Mouse (Mus musculus) v-Abl transformed pro-B cells (cell line): ENCODE data around the gene Ankrd34c.

ENCODE experiments used
- in situ Hi-C, 2 experiments: fragments of 400-800 bp; cut with MboI; formaldehyde crosslinking; loops; one replicate each; pipeline ENCODE4 v1.15.1; 2025; ENCODE audit not compliant: unreplicated experiment in 2 of 2

The Ankrd34c gene

DNA sequence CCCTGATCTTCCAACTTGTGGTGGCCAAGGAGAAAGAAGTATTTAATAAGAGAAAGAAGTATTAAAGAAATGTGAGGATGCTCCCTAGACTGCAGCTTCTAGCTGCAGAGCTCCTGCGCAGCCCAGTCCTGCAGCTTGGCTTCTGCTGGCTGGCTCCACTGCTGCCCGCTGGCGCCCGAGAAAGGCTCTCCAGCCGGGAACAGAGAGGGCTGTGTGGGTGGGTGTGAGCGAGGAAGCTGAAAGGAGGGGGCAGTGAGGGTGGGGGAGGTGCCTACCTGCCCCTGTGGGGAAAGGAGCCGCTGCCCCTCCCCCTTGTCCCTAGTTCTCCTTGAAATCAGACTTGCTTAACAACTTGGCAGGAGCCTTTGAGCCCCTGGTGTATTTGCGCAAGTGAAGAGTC, at the start of gene Ankrd34c:
Gene Ankrd34c, minus strand, starts transcription at position 181 of the 400 bp plus-strand sequence.
- in situ Hi-C loops = no loop called here

DNA sequence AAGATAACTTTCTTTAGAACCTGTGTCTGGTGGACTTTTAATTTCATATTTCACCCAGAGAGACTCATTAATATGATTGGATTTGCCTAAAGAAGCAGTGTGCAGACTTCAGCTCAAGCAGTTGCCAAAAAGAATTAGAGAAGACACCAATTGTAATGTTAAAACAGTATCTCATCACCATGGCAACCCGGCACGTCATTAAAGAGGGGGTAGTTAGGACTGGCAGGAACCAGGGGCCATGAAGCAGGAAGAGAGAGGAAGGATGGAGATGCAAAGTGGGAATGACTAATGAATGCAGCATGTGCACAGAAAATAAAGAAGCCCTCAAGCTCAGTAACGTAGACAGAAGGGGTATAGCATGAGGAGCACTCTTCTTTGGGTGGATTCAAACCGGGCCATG, 49.3 kb upstream of the Ankrd34c start:
- in situ Hi-C loops = loop anchor here in 1 of 2 experiments (25.0 kb wide), 2 partner anchors 325 to 575 kb away; partner anchors contain the start of gene Mthfs

DNA sequence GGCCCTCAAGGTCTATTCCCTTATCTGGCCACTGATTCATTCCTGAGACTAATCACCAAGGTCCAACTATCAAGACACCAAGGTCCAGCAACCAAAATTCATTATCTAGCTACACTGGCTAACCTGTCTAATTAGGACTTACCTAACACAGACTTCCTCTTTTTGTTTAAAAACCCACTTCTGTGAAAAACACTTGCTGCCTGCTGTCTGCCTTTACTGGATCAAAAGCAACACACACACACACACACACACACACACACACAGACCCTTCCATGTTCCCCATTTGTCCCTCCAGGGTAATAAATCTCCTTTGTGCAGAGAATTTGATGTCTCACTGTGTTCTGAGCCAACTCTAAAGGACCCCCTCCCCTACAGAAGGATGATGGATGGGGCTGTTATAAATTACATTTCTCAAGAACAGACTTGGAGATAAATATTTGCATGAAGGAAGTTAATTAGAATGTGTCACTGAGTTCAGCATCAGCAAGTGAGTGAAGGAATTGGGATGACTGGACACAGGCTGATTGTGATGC, 43.2 kb upstream of the Ankrd34c start:
- in situ Hi-C loops = loop anchor here in 1 of 2 experiments (25.0 kb wide), 2 partner anchors 319 to 569 kb away; partner anchors contain the start of gene Mthfs

DNA sequence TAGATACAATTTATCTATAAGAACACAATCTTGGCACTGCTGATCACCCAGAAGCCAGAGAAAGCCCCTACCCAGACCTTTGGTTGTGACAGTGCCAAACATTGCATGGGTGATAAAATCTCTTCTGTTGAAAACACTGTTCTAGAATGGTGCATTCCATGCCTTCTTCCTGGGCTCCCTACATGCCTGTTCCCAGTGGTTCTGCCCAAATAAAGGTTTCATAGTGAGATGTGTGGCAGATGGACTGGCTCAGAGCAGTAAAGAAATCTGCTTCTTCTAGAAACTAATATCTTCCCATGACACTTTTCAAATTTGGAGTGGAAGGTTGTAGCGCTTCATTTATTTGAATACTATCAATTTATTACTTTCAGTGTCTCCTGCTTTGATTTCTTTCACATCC, 41.0 kb upstream of the Ankrd34c start:
- in situ Hi-C loops = loop anchor here in 1 of 2 experiments (25.0 kb wide), 2 partner anchors 317 to 567 kb away; partner anchors contain the start of gene Mthfs

DNA sequence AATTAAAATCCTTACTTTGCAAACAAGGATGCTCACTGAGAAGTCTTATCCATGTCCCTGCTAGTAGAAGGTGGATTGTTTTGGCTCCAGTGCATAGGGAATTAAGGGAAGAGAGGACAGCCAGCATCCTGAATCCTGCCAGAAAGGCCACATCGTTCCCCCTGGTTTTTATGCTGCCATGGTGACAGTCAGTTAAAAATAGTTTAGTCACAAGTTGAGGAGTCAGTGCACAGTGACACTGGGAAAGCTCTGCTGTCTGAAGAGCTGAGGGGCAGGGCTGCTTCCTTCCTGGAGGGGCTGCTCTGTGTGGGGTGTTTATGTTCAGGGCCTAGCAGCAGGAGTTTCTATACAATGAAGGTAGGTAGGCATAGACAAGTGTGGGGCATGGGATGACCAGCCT, 32.9 kb upstream of the Ankrd34c start:
- in situ Hi-C loops = no loop called here

DNA sequence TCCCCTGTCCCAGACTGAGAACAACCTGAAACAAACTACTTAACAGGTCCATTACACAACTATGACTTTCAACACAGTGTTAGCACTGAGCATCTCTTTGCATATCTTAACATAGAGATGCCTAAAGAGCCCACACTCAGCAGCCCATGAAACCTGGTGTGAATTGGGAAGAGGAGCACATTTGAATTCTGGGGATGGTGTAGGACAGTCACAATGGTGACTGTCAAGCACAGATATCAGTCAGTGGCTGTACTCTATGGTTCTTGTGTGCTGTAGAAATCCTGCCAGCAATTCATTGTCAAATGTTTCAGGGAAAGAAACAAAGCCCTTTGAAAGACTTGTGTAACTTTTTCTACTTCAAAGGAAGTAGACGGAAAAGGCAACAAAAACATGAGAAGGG, 23.7 kb upstream of the Ankrd34c start:
- in situ Hi-C loops = no loop called here

DNA sequence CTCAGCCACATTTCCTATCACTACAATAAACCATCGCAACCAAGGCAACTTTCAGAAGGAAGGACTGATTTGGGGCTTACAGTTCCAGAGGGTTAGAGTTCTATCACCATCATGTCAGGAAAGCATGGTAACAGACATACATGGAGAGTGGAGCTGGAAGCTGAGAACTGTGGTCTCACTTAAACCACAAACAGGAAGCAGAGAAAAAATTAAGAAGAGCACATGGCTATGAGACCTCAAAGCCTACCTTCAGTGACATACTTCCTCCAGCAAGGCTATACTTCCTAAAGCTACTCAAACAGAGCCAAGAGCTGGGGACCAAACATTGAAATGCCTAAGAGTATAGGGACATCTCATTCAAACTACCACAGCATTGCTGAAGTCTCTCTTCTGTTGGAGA, 20.3 kb upstream of the Ankrd34c start:
- in situ Hi-C loops = no loop called here

DNA sequence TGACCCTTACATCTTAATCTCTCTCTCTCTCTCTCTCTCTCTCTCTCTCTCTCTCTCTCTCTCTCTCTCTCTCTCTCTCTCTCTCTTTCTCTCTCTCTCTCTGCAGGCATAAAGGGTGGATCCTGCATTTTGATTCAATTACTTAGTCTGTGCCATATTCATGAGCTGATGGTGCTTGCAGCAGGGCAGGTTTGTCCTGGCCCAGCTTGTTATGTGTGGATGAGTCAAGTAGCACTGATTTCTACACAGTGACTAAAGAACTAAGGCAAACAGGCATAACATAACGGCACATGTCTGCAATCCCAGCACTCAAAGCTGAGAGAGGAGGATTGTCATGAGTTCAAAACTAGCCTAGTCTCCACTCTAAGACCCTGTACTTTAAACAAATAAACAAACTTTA, 19.9 kb upstream of the Ankrd34c start:
- in situ Hi-C loops = no loop called here

DNA sequence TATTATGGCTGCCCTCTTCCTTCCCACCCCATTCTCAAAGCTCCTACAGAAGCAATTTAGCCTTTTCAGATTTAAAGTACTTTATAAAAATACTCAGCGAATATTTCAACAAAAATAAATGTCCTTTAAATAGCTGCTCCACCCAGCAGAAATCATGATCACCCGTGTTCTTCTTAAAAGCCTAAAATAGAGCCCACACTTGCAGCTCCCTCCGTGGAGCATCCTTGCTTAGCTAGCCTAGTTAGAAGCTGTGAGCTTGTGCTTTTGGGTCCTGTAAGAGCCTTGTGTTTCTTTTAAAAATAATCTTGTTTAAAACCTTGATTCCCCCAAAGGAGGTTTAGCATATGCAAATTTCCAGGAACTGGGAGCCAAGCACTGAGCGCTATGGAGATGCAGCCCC, 19.3 kb upstream of the Ankrd34c start:
- in situ Hi-C loops = no loop called here

DNA sequence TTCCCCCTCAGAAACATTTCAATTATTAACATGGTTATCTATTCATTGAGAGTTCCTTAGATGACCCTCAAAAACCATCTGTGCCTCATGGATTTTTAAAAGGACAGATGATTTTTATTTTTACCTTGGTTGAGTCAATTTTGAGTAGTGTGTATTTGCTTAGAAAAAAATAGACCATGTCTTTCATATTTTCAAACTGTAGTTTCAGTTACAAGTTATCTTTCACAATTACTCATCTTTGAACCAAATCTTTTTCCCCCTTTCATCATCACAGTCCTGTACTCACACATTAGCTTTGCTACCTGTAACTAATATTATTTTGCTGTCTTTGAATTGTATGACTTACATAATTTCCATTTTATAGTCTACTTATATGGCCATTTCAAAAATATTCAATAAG, 1.8 kb upstream of the Ankrd34c start:
- in situ Hi-C loops = no loop called here

DNA sequence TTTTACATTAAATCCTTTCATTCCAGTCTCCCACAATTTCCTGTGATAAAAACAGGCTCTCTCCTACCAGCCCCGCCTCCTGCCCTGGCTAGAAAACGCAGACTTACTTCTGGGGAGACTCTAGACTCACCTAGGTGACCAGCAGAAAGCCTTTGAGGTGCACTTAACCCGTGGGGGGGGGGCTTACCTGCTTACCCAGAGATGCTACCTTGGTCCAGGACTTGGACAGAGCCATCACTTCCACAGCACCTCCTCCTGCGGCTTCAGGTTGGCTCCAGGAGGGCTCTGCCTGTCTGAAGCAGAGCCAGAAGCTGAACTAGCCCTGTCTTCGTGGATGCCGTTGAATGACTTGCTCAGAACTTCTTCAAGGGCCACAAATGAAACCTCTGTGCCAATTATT, 387 bp downstream of the Ankrd34c start:
- in situ Hi-C loops = no loop called here

DNA sequence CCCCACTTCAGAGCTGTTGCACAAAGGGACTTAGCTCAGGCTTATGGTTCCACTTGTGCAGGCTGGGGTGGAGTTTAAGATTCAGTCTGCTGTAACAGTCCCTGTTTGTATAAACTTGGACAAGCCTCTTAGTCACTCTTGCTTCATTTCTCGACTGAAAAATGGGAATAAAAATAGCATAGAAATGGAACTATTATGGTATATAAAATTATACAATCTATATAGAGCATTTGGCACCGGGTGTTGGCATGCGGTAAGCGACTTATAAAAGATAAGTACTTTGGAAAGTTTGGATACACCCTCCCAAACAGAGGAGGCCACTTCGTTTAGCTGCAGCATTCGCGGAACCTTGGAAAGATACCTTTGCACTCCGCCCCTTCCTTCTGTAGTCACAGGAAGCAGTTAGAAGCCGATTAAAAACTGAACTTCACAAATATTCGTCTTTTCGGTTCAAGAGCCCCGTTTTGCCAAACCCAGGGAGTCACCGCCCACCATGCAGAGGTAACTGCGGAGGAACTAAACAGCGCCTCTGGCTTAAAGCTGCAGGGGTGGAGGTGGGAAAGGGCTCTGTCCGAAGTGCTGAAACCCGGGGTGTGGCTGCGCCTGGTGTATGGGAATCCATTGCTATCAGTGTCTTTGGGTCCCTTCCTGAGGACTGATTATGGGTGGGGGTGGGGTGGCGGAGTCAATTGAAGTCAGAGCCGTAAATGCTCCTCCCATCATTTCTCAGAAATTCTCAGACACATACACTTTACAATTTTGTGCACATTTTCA, 1.2 kb downstream of the Ankrd34c start:
- in situ Hi-C loops = no loop called here

DNA sequence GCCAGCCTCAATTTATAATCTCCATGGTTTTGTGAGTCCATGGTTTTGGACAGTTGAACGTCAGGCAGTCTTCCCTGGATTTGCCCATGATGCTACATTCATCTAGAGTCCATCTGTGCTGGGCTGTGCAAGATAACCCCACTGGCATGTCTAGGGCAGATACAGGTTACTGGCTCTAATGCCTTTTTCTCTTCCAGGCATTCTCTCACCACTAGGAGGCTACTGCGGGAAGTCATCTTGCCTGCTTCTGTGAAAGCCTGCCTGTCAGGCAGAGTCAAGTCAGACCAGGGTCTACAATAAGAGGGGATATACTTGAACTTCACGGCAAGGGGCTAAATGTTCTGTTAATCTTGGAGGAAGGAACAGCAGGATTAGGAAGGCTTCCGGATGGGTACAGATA, 31.4 kb downstream of the Ankrd34c start:
- in situ Hi-C loops = loop anchor here (5.0 to 10.0 kb wide), 3 partner anchors 85 to 992 kb away; partner anchors contain the start of gene Morf4l1 (in 2 of the 2)

DNA sequence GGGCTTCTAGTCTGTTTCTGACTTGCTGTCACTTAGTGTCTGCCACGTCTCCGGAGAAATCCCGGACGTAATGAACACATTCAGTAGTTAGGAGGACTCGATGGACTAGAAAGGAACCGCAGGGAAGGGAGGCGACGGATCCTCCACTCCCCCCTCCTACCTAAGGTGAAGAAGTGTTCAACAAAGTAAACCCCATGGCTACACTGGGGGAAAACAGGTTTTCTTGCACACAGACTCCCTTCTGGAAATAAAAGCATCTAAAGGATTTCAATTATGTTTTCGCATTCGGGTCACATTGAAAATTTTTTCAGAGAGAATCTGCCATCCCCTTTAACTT, 33.1 kb downstream of the Ankrd34c start:
- in situ Hi-C loops = loop anchor here (5.0 to 10.0 kb wide), 3 partner anchors 87 to 990 kb away; partner anchors contain the start of gene Morf4l1 (in 2 of the 2)

DNA sequence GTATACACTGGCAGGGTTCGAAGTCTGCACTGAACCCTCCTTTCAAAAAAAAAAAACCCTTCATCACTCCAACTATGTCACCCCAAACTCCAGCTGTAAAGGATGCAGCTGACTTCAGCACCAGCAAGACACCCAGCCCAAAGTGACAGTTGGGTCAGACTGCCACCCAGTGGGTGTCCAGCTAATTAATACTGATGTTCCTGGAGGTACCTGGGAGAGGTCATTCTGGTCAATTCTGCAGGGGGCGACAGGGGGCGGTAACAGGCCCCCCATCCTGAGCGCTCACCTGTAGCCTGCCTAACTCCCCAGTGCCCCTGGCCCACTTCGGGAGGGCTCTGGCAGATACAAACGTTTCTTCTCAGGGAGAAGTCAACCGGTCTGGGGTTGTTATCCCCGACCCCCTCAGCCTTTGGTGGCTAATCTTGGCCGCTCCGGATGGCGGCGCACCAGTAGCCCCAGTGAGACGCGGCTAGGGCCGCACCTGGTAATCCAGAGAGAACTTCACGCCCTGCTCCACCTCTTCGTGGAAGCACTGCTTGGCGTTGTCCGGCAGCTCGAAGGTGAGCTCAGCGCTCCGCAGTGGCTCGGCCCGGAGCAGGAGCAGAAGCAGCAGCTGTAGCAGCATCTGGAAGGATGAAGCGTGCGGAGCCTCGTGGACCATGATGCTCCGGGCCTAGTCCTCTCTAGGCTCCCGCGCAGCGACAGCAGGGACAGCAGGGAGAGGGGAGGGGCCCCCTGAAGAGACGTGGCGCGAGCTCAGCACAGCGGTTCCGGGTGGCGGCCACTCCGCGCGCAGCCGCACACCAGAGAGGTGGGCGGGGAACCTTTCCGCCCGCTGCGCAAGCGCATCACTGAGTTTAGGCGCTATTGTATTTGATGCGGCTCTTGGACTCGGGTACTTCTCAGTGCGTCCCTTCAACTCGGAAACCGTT, 33.7 kb downstream of the Ankrd34c start, which contains the start of gene Tmed3:
Gene Tmed3, minus strand, starts transcription at position 804 of the 932 bp plus-strand sequence.
- in situ Hi-C loops = loop anchor here (5.0 to 10.0 kb wide), 3 partner anchors 88 to 990 kb away; partner anchors contain the start of gene Morf4l1 (in 2 of the 2)

DNA sequence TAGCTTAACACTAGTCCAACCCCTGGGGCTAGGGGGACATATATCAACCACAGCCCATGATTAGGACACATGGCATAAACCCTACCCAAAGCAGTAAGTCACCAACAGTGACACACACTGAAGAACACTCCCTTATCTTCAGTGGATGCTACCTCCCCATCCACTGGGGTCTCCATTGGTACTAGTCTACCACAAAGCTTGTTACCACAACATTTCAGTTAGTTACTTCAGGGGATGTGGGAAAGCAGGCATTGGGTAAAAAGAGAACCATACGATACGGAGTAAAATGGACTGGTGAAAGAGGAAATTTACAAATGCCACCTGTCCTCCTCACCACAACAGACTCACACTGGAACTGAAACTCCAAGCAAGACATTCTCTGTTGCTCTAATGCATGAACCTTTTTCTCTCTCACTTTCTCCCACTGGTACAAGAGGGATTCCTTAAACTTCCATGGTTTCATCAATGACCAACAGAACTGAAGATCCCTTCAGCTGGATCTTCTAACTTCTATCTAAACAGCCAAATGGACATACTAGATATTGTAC, 37.3 kb downstream of the Ankrd34c start:
- in situ Hi-C loops = loop anchor here (10.0 kb wide), 2 partner anchors 414 to 986 kb away; partner anchors contain the start of gene Morf4l1 (in 2 of the 2)

DNA sequence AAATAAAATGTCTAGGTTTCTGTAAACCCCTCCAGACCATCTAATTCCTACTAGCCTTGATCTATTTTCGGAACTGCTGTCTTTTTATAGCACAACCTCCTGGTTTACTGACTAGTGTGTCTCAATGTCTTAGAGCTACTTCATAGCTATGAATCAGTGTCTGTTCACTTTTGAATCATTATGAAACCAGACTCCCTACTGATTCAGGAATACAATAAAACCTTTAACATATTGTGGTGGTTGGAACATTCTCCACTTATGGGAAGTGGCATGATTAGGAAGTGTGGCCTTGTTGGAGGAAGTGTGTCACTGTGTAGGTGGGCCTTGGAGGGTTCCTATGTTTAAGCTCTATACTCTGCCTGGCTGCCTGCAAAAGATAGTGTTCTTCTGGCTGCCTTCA, 43.1 kb downstream of the Ankrd34c start:
- in situ Hi-C loops = loop anchor here in 1 of 2 experiments (10.0 to 25.0 kb wide), 3 partner anchors 480 to 983 kb away; partner anchors contain the start of genes Mthfs and Mthfsl

DNA sequence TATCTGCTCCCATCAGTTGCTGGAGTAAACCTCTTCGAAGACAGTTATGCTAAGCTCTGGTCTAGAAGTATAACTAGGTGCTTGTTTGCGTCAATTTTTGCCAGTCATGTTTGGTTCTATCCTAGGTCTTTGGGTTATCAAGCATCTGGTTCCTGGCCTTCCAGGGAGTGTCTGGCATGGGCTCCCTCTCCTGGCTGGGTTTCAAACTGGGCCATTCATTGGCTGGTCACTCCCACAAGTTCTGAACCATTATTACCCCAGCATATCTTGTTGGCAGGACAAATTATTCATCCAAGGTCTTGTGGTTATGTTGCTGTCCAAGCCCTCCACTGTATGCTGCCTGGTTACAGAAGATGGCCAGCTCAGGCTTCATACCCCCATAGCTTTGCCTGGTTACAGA, 44.6 kb downstream of the Ankrd34c start:
- in situ Hi-C loops = loop anchor here (5.0 to 25.0 kb wide), 4 partner anchors 479 to 1156 kb away; partner anchors contain the start of genes Mthfs (in 1 of the 2) and Mthfsl (in 1 of the 2)

DNA sequence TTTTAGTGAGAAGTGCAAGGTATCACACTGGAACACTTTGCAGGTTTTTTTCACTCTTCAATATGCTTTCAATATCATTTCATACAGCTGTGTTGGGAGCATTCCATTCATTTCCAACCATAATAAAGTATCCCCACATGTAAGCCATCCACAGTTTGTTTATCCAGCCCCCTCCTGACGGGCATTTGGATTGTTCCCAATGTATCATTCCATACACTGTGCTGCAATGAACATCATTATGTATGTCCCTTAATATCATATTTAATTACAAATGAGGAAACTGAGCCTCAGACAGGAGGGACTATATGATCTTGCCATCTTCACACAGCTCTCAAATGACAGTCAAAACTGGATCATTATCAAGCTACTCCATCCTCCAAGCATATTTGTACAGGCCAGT, 49.1 kb downstream of the Ankrd34c start:
- in situ Hi-C loops = loop anchor here (5.0 to 25.0 kb wide), 5 partner anchors 474 to 1444 kb away; partner anchors contain the start of genes Mthfs (in 1 of the 2), Mthfsl (in 1 of the 2) and Zfp949 (in 1 of the 2)
